Mouse (Mus musculus) hindbrain, postnatal 0 days (tissue): Measurements from ENCODE around the gene Sema4a. TPM values are rescaled to one million over a fixed set of nuclear protein-coding genes. Genes with fewer than 3 reads are reported as not detected.

Source experiments
- ATAC-seq: fragments of 200-750 bp; cut with Nextera tagmentation; 2 replicates; pipeline ENCODE4 v1.8.0; 2017; ENCODE audit warnings: mild to moderate bottlenecking, moderate TSS enrichment, moderate library complexity
- DNase-seq: peaks from one replicate; pipeline ENCODE4 v3.0.0-alpha.2; 2015; ENCODE audit warnings: low spot score
- H3K27ac ChIP-seq: fragments of 300-500 bp; sonication (generic); 2 replicates; pipeline ENCODE4 v1.5.1; 2014; ENCODE audit warnings: mild to moderate bottlenecking
- H3K27me3 ChIP-seq: fragments of 300-500 bp; sonication (generic); 2 replicates; pipeline ENCODE4 v1.6.1; 2014; ENCODE audit warnings: low read length, mixed read lengths; ENCODE audit not compliant: insufficient read depth
- H3K36me3 ChIP-seq: fragments of 300-500 bp; sonication (generic); 2 replicates; pipeline ENCODE4 v1.6.1; 2014; ENCODE audit warnings: low read length, mixed read lengths; ENCODE audit not compliant: insufficient read depth
- H3K4me1 ChIP-seq: fragments of 300-500 bp; sonication (generic); 2 replicates; pipeline ENCODE4 v1.6.1; 2014; ENCODE audit warnings: antibody characterized with exemption, low read length, mixed read lengths; ENCODE audit not compliant: insufficient read depth
- H3K4me2 ChIP-seq: fragments of 300-500 bp; sonication (generic); 2 replicates; pipeline ENCODE4 v1.6.1; 2014; ENCODE audit warnings: low read depth, mild to moderate bottlenecking, low read length, moderate library complexity, mixed read lengths
- H3K4me3 ChIP-seq: fragments of 300-500 bp; sonication (generic); 2 replicates; pipeline ENCODE4 v1.5.1; 2014; ENCODE audit warnings: low read length
- H3K9ac ChIP-seq: fragments of 300-500 bp; sonication (generic); replicated peaks from 2 replicates; pipeline ENCODE4 v1.6.1; 2014; ENCODE audit warnings: mild to moderate bottlenecking, low read length, moderate library complexity, mixed read lengths
- H3K9me3 ChIP-seq: fragments of 300-500 bp; sonication (generic); 2 replicates; pipeline ENCODE4 v1.6.1; 2016; ENCODE audit warnings: low read length, mixed read lengths
- CTCF ChIP-seq: IDR thresholded peaks from 2 replicates; pipeline ENCODE4 v1.5.1; 2016; ENCODE audit warnings: antibody characterized with exemption, control low read depth, low read depth
- WGBS: fragments of 180-500 bp; shearing (Covaris S2); extraction: QIAGEN DNeasy Blood & Tissue Kit; methylation state at CpG from one replicate; pipeline ENCODE4 v1.1.7; 2014; 5-methylcytosine and 5-hydroxymethylcytosine counted together
- polyA plus RNA-seq: library from polyadenylated mRNA; unstranded; fragments of >200 nt; fragmentation: Nextera tagmentation; extraction: Ambion mirVana; gene quantifications from 2 replicates; pipeline ENCODE4 v1.2.1, GENCODE M21; 2015
- total RNA-seq: library from RNA; depleted of rRNA; stranded (reverse); fragments of >200 nt; gene quantifications from 2 replicates; pipeline ENCODE4 v1.2.3, GENCODE M21; 2014

Sema4a gene
- total and polyA plus RNA-seq, 2 experiments from 2014 or later = 26.5 to 45.2 TPM

- ATAC-seq = no peak
- Histone ChIP-seq H3K4me3 (no peak overlapping the region), H3K9ac (no peak overlapping the region), H3K4me1 (peaks cover 3% of the 10 kb centered on the region; the same call in 1 of the 2 replicates), H3K36me3 (peaks cover 15% of the 10 kb centered on the region), H3K27ac (no peak overlapping the region), H3K4me2 (no peak overlapping the region), H3K9me3 (no peaks in the 10 kb centered on the region), H3K27me3 (peaks cover 15% of the 10 kb centered on the region)
- DNase-seq = no peak
- 70% methylated on average over 5 of the region's 5 CpGs for WGBS
- no peak for TF ChIP-seq CTCF
Measured at GRCm38 (mm10) chr3:88486043-88486442, 25.1 kb upstream of the Sema4a start.

- 0 out of 2 replicates have a peak, but pooled peaks have one; percentile 17 for TF ChIP-seq CTCF
- ATAC-seq (peak; percentile 22), DNase-seq (peak; percentile 65)
- Histone ChIP-seq H3K4me3 (no peak overlapping the region), H3K9ac (no peak overlapping the region), H3K27me3 (peaks cover 15% of the 10 kb centered on the region), H3K27ac (no peak overlapping the region), H3K36me3 (peaks cover 15% of the 10 kb centered on the region), H3K9me3 (no peaks in the 10 kb centered on the region), H3K4me1 (peaks cover 3% of the 10 kb centered on the region; the same call in 1 of the 2 replicates), H3K4me2 (peak overlapping the region; percentile 24; the same call in 1 of the 2 replicates)
- WGBS = 23% methylated on average over 39 of the region's 39 CpGs
Measured at GRCm38 (mm10) chr3:88484597-88485316, 23.8 kb upstream of the Sema4a start.

DNA sequence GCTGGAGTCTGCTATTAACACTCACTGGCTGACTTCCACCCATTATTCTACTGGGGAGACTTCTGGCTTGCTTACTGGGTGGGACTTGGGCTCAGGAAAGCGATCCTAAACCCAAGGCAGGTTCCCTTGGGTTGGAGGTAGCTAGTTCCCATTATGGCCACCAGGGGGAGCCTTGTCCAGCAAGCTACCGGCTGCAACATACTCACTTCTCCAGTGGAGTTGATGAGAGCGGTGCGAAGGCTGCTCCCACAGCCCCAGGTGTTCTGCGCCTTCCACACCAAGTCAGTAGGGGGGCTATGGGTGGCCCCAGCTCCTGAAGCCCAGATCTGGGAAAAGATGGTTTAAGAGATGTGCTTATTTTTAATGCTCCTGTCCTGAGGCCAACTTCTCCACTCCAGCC is 22.6 kb upstream of the Sema4a start:
- no peaks in the 10 kb centered on the region for H3K9me3 ChIP-seq
- H3K4me3 ChIP-seq = no peak overlapping the region
- no peak overlapping the region for H3K9ac ChIP-seq
- H3K27ac ChIP-seq = no peak overlapping the region
- H3K27me3 ChIP-seq = peaks cover 15% of the 10 kb centered on the region
- H3K4me1 ChIP-seq = peaks cover 3% of the 10 kb centered on the region; the same call in 1 of the 2 replicates
- H3K36me3 ChIP-seq = peaks cover 15% of the 10 kb centered on the region
- TF ChIP-seq CTCF = peak; percentile 97
- WGBS = 7% methylated on average over 5 of the region's 5 CpGs
- peak; percentile 85 for DNase-seq
- H3K4me2 ChIP-seq = no peak overlapping the region
- peak; percentile 64 for ATAC-seq

DNA sequence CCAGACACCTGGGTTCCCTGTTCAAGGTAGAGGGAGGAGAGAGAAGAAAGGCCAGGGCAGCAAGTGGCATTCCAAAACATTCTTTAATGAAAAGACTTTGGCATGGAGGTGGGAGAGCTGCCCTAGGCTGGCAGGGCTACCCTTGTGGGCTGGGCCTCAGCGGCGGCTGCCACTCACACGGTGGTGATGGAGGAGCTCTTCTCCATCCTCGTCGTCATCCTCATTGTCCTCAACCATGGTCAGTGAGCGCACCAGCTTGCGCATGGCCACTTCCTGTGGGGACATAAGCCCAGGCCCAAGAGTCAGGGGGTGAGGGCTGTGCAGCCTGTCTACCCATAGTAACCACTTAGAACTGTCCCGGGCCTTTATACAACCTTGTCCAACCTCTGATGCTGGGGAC is 22.2 kb upstream of the Sema4a start:
- H3K36me3 ChIP-seq = peaks cover 15% of the 10 kb centered on the region
- ATAC-seq = peak; percentile 22; the same call in 1 of the 2 replicates
- H3K9me3 ChIP-seq = no peaks in the 10 kb centered on the region
- H3K4me1 ChIP-seq = peaks cover 3% of the 10 kb centered on the region; the same call in 1 of the 2 replicates
- H3K27me3 ChIP-seq = peaks cover 15% of the 10 kb centered on the region
- no peak overlapping the region for H3K27ac ChIP-seq
- 74% methylated on average over 8 of the region's 8 CpGs for WGBS
- no peak for DNase-seq
- TF ChIP-seq CTCF = no peak
- H3K4me2 ChIP-seq = no peak overlapping the region
- no peak overlapping the region for H3K9ac ChIP-seq
- no peak overlapping the region for H3K4me3 ChIP-seq

DNA sequence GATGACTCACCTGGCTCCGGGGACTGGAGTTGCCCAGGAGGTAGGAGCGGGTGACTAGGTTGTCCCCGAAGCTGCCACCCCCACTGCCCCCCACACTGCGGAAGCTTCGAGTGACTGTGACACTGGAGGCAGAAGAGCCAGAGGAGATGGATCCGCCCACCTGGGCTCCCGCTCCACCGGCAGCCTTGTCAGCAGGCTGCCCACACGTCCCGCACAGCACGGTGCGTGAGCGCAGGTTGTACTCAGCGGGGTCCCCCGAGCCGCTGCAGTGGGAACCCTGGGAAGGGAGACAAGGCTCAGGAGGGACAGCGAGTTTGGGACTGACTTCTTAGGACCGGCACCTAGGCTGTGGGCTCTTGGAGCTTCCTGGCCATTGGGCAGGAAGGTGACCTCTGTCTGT is 21.4 kb upstream of the Sema4a start:
- H3K4me3 ChIP-seq = no peak overlapping the region
- no peak overlapping the region for H3K27ac ChIP-seq
- H3K4me1 ChIP-seq = peaks cover 3% of the 10 kb centered on the region; the same call in 1 of the 2 replicates
- no peak overlapping the region for H3K9ac ChIP-seq
- DNase-seq = no peak
- H3K27me3 ChIP-seq = peaks cover 15% of the 10 kb centered on the region
- H3K9me3 ChIP-seq = no peaks in the 10 kb centered on the region
- ATAC-seq = no peak
- WGBS = 31% methylated on average over 18 of the region's 18 CpGs
- H3K4me2 ChIP-seq = no peak overlapping the region
- H3K36me3 ChIP-seq = peaks cover 15% of the 10 kb centered on the region
- no peak for TF ChIP-seq CTCF

DNA sequence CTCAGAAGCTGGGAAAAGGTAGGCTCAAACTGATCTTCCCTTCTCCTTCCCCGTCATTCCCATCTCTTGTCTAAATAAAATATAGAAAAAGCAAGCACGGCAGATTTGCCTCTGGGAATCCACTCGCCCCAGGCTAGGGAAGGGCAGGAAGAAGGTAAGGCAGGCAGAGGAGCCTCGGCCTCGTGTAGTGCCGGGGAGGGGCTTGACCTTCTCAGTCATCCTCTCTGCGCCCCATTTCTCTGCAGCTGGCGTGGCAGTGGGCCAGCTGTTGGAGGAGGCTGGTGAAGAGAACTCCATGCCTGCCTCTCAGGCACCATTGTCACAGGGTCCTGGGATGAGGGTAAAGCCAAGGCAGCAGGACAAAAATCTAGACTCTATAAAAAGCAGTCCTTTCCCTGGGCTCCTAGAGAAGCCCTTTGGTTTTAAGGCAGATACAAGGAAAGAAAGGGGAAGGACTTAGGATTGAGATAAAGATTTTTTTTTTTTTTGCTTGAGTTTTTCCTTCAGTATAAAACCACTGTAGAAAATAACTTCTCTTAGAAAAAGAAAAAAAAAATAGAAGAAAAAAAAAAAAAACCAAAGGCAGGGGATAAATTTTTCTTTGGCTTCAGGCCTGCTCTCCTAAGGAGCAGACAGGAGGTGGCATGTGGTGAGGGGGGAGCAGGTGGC is 20.5 kb upstream of the Sema4a start:
- no peak overlapping the region for H3K9ac ChIP-seq
- peaks cover 15% of the 10 kb centered on the region for H3K27me3 ChIP-seq
- WGBS = 41% methylated on average over 8 of the region's 8 CpGs
- no peak overlapping the region for H3K27ac ChIP-seq
- ATAC-seq (no peak), DNase-seq (no peak)
- no peaks in the 10 kb centered on the region for H3K9me3 ChIP-seq
- no peak overlapping the region for H3K4me2 ChIP-seq
- H3K36me3 ChIP-seq = peaks cover 8% of the 10 kb centered on the region
- H3K4me3 ChIP-seq = no peak overlapping the region
- TF ChIP-seq CTCF = no peak
- peaks cover 3% of the 10 kb centered on the region; the same call in 1 of the 2 replicates for H3K4me1 ChIP-seq
